Mouse (Mus musculus): ENCODE measurements around the gene Olfr273. TPM values are rescaled to one million over a fixed set of nuclear protein-coding genes. Genes with fewer than 3 reads are reported as not detected.
"Not testable (repeated sequence)": the region's sequence is repeated elsewhere in the genome, so short reads cannot be mapped to it uniquely, and the experiment has no call there.

Gene Olfr273
- not detected in 3 replicates for total RNA-seq (2017)

DNA sequence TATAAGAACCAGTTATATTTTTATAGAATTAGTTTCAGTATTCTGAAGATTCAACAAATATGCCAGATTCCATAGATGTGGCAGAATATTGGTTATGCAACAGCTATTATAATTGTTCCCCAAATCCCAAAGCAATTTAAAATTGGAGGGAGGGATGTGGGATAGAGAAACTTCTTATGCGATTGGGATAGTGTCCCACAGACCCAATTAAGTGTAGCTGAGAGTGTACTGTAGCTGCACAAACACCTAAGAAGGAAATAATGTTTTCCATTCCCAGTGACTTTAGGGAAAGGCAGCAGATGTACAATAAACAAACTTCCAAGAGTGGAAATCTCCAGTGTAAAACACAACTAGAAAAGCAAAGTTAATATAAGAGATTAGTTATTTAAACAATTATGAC is at the start of gene Olfr273:
TSS of gene Olfr273 (minus strand) at position 101 of the 400 bp plus-strand sequence.
- no peak for ATAC-seq (replicated peaks; ENCODE audit: insufficient number of reproducible peaks, low FRiP score, low TSS enrichment, poor library complexity, severe bottlenecking)

DNA sequence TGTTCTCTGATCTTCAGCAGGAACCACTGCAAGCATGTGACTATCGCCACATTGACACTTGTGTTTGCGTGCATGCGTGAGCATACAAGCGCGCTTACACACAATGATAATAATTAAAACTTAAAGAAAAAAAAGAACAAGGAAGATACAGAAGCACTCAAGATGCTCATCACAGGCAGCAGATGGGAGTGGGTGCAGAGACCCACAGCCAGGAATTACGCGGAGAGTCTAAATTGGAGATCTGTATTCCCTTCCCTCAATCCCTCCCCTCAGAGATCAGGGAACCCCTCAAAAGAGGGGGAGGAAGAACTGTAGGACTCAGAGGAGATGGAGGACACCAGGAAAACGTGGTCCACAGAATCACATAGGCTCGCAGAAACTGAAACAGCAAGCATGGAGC is 5.1 kb upstream of the Olfr273 start:
- ATAC-seq (replicated peaks; ENCODE audit: insufficient number of reproducible peaks, low FRiP score, low TSS enrichment, poor library complexity, severe bottlenecking): no peak

DNA sequence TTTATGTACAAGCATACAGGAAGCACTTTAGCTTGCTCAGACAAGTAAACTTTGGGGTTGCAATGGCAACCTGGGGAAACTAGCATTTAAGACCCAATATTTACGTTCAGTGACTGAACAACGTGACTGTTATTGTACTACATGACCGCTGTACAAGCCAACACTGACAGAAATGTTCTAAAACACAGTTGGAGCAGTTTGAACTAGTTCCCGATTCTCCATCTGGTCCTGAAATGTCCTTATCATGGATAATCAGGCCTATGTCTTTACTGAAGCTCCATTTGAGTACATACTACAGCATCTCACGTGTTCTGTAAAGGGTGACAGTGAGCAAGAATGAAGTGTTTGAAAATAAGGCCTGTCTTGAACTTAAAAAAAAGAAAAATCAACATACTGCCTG is 9.4 kb downstream of the Olfr273 start:
- ATAC-seq (replicated peaks; ENCODE audit: insufficient number of reproducible peaks, low FRiP score, low TSS enrichment, poor library complexity, severe bottlenecking): no peak

DNA sequence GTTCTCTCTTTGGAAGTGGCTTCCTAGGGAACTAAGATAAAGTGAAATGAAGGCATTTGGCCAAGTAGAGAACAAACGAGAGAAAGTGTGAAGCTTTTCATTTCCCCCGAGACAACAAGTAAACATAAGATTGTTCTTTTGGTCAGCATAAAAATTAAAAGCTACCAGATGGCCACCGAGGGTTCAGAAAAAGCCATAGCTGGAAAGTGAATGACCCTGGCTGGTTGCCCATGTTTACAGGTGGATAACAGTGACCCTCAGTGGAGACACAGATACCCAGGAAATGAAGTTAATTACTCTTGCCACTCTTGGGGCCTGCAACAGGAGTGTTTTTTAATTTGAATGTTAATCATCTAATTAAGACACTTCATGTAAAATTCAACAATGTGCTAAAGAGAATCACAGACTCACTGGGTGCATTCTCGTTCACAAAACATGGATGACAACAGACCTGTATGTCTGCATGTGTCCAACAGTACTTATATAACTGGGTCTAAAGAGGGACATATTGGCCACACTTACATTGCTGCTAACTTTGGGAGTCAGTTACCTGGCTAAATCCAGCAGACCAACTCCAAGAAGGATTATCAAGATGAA is 9.9 kb downstream of the Olfr273 start:
- no peak for ATAC-seq (replicated peaks; ENCODE audit: insufficient number of reproducible peaks, low FRiP score, low TSS enrichment, poor library complexity, severe bottlenecking)

DNA sequence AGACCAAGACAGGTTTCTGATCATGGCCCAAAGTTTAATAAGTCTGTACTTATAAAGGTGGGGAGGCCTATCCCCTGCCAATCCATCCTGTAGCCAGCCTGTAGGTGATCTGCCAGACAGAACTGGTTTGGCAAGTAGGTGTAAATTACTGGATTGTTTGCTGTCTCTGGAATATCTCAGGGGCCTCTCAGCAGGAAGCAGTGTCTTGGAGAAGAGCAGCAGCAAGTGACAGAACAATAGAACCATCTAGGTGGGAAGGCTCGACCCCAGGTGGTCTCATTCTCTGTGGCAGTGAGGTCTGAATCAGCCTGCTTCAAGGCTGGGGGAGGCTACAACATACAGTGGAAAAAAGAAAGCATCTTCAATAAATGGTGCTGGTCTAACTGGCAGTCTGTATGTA is 13.6 kb downstream of the Olfr273 start:
- not testable (repeated sequence) for ATAC-seq (replicated peaks; ENCODE audit: insufficient number of reproducible peaks, low FRiP score, low TSS enrichment, poor library complexity, severe bottlenecking)

DNA sequence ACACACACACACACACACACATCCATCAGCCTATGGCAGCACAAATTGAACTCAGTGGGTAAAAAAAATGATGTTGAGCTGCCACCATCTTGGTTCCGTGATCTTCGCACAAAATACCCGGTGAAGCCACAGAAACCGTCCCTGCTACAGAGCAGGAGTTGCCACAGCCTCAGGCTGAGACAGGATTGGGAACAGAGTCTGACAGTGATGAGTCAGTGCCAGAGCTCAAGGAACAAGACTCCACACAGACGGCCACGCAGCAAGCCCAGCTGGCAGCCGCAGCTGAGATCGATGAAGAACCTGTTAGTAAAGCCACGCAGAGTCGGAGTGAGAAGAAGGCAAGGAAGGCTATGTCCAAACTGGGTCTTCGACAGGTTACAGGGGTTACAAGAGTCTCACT is 37.7 kb downstream of the Olfr273 start:
- ATAC-seq (replicated peaks; ENCODE audit: insufficient number of reproducible peaks, low FRiP score, low TSS enrichment, poor library complexity, severe bottlenecking): no peak

DNA sequence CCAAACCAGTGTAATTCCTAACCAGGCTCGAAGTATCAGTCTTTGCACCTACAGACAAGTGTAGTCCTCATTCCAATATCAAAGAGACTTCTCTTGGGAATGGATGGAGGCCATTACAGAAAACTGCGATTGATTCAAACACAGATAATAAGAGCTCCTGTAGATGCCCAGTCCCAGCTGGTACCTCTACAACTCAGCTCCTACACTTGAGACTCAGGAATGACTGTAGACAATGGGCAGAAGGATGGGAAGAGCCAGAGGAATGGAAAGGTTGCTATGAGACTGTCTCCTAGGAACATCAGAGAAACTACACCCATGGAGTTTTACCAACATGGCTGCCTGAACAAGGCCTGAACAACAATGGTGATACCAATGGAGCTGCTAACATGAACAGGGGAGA is 44.7 kb downstream of the Olfr273 start, which contains the start of gene Olfr275:
TSS of gene Olfr275 (plus strand) at position 301 of the 400 bp plus-strand sequence.
- no peak for ATAC-seq (replicated peaks; ENCODE audit: insufficient number of reproducible peaks, low FRiP score, low TSS enrichment, poor library complexity, severe bottlenecking)

DNA sequence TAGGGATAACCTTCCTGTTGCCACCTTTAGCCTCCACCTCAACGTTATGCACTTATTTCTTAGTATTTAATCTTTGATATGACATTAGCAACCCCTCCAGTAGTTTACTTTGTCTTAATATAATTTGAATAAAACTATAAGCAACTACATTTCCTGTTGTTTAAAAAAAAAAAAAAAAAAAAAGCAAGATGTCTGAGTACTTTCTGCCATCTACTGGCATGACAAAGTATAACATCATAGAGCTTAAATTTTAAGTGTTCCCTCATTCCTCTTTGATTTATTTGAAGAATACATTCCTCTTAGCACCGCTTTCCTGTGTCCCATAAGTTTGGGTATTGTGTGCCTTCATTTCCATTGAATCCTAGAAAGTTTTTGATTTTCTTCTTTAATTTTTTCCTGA is 47.2 kb downstream of the Olfr273 start:
- ATAC-seq (replicated peaks; ENCODE audit: insufficient number of reproducible peaks, low FRiP score, low TSS enrichment, poor library complexity, severe bottlenecking): no peak

Other genes starting within 250 kb of the Olfr273 start
- gene Olfr275, start 44.6 kb downstream of the Olfr273 start, total RNA-seq (2017): not detected in 3 replicates
- gene Olfr272, start 59.9 kb upstream of the Olfr273 start, total RNA-seq (2017): not detected in 3 replicates
- not detected in 3 replicates for gene Olfr270, start 105.3 kb upstream of the Olfr273 start, total RNA-seq (2017)
- gene Nipsnap3a, start 130.0 kb upstream of the Olfr273 start, total RNA-seq (2017): not detected in 3 replicates
- 39.4 to 60.4 TPM (median 56.4 TPM) in 3 replicates for gene Nipsnap3b, start 152.6 kb upstream of the Olfr273 start, total RNA-seq (2017)

All from monocyte, adult 5-6 weeks (primary cell).